Mouse (Mus musculus) midbrain, embryonic 13.5 days (tissue): ENCODE measurements at regions not wholly inside any gene's neighbourhood (a gene's known extent, or its start where the extent isn't known, plus 50 kb on each side); places are given as distances from the start of the nearest gene placed in this dataset.
A peak's percentile ranks its signal among the peaks of the same experiment; 100 is the strongest.

Experiments used
- ATAC-seq: fragments of 200-750 bp; cut with Nextera tagmentation; 2 replicates; pipeline ENCODE4 v1.8.0; 2017; ENCODE audit warnings: mild to moderate bottlenecking, moderate TSS enrichment, moderate library complexity
- H3K27ac ChIP-seq: fragments of 300-500 bp; sonication (generic); 2 replicates; pipeline ENCODE4 v1.5.1; 2015; ENCODE audit warnings: inconsistent platforms, mild to moderate bottlenecking, moderate library complexity
- H3K27me3 ChIP-seq: fragments of 300-500 bp; sonication (generic); 2 replicates; pipeline ENCODE4 v1.6.1; 2015; ENCODE audit warnings: mild to moderate bottlenecking, inconsistent platforms
- H3K36me3 ChIP-seq: fragments of 300-500 bp; sonication (generic); 2 replicates; pipeline ENCODE4 v1.6.1; 2015; ENCODE audit warnings: mild to moderate bottlenecking, inconsistent platforms
- H3K4me1 ChIP-seq: fragments of 300-500 bp; sonication (generic); replicated peaks from 2 replicates; pipeline ENCODE4 v1.6.1; 2015; ENCODE audit warnings: inconsistent platforms
- H3K4me2 ChIP-seq: fragments of 300-500 bp; sonication (generic); replicated peaks from 2 replicates; pipeline ENCODE4 v1.6.1; 2015; ENCODE audit warnings: moderate library complexity, mild to moderate bottlenecking, inconsistent platforms
- H3K4me3 ChIP-seq: fragments of 300-500 bp; sonication (generic); replicated peaks from 2 replicates; pipeline ENCODE4 v1.5.1; 2015; ENCODE audit warnings: mild to moderate bottlenecking, inconsistent platforms
- H3K9ac ChIP-seq: fragments of 300-500 bp; sonication (generic); replicated peaks from 2 replicates; pipeline ENCODE4 v1.6.1; 2015; ENCODE audit warnings: mild to moderate bottlenecking, inconsistent platforms
- H3K9me3 ChIP-seq: fragments of 300-500 bp; sonication (generic); 2 replicates; pipeline ENCODE4 v1.6.1; 2016; ENCODE audit warnings: mild to moderate bottlenecking, inconsistent platforms
- WGBS: fragments of 180-500 bp; shearing (Covaris S2); methylation state at CpG from one replicate; pipeline ENCODE4 v1.1.7; 2015; 5-methylcytosine and 5-hydroxymethylcytosine counted together

- WGBS = 15% methylated on average over 1 of the region's 1 CpGs
- Histone ChIP-seq H3K27me3 (no peaks in the 10 kb centered on the region), H3K4me2 (no peak overlapping the region), H3K4me1 (no peaks in the 10 kb centered on the region), H3K27ac (no peak overlapping the region), H3K9me3 (no peaks in the 10 kb centered on the region), H3K36me3 (no peaks in the 10 kb centered on the region), H3K9ac (no peak overlapping the region), H3K4me3 (no peak overlapping the region)
- no peak for ATAC-seq
Measured at GRCm38 (mm10) chr6:12244151-12244550, 336.5 kb downstream of the Phf14 start.

DNA sequence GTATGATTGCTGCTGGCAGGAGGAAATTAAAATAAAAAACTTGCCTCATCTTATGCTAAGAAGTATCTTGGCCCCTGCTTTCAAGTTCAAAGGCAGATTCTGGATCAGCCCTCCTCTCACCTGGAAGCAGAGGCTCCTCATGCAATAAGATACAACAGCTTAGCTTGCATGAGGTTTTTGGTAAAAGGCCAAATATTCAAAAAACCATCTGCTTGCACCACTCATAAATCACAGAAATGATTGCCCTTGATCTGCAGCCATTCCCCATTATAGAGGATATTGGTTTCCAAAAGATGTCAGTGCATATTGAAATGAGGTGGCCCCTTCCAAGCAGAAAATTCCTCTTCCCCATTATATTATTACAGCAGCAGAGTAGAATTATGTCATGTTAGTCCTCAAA is 340.4 kb downstream of the Phf14 start:
- H3K4me3 ChIP-seq = no peak overlapping the region
- no peak overlapping the region for H3K27ac ChIP-seq
- no peaks in the 10 kb centered on the region for H3K27me3 ChIP-seq
- no peaks in the 10 kb centered on the region for H3K4me1 ChIP-seq
- no peak for ATAC-seq
- no peaks in the 10 kb centered on the region for H3K36me3 ChIP-seq
- H3K4me2 ChIP-seq = no peak overlapping the region
- H3K9me3 ChIP-seq = 0 out of 2 replicates have a peak, but pooled peaks cover 3% of the 10 kb centered on the region
- no peak overlapping the region for H3K9ac ChIP-seq

DNA sequence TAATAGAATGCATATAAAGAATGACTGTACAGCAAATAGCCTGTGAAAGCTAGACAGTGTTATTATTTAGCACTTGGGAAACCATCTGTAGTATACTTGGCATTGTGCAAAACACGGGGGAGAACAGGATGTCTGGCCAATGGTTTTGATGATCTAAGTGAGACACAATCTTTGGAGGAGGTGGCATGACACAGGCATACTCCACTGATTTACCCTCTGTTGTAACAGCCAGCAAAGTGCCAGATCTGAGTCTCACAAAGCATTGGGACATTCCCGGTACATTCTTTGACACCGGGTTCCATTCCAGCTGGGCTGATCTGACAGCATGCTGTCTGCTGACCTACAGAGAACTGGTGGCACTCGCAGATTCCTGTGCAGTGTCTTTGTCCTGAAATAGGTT is 341.0 kb downstream of the Phf14 start:
- WGBS = 81% methylated on average over 4 of the region's 4 CpGs

GRCm38 (mm10) chr6:12254507-12254906 is 346.9 kb downstream of the Phf14 start:
- Histone ChIP-seq H3K4me2 (no peak overlapping the region), H3K4me3 (no peak overlapping the region), H3K4me1 (peaks cover 14% of the 10 kb centered on the region), H3K27me3 (no peaks in the 10 kb centered on the region), H3K9ac (no peak overlapping the region), H3K27ac (no peak overlapping the region), H3K9me3 (0 out of 2 replicates have a peak, but pooled peaks cover 3% of the 10 kb centered on the region), H3K36me3 (no peaks in the 10 kb centered on the region)
- no peak for ATAC-seq
- 96% methylated on average over 3 of the region's 3 CpGs for WGBS

More for the DNA sequence above, 341.0 kb downstream of the Phf14 start:
- H3K4me1 ChIP-seq = no peaks in the 10 kb centered on the region
- no peak overlapping the region for H3K4me2 ChIP-seq
- H3K36me3 ChIP-seq = no peaks in the 10 kb centered on the region
- H3K4me3 ChIP-seq = no peak overlapping the region
- 0 out of 2 replicates have a peak, but pooled peaks cover 3% of the 10 kb centered on the region for H3K9me3 ChIP-seq
- H3K9ac ChIP-seq = no peak overlapping the region
- no peak for ATAC-seq
- no peaks in the 10 kb centered on the region for H3K27me3 ChIP-seq
- H3K27ac ChIP-seq = no peak overlapping the region

- no peak for ATAC-seq
Measured at GRCm38 (mm10) chr6:12255434-12255833, 347.8 kb downstream of the Phf14 start.

GRCm38 (mm10) chr6:12258273-12258672 is 350.7 kb downstream of the Phf14 start:
- peaks cover 22% of the 10 kb centered on the region for H3K4me1 ChIP-seq
- no peaks in the 10 kb centered on the region for H3K9me3 ChIP-seq
- no peaks in the 10 kb centered on the region for H3K36me3 ChIP-seq
- peak; percentile 15; the same call in 1 of the 2 replicates for ATAC-seq
- 25% methylated on average over 3 of the region's 3 CpGs for WGBS
- H3K9ac ChIP-seq = no peak overlapping the region
- H3K27me3 ChIP-seq = no peaks in the 10 kb centered on the region
- peak overlapping the region; percentile 4; the same call in 1 of the 2 replicates for H3K27ac ChIP-seq
- H3K4me3 ChIP-seq = no peak overlapping the region
- no peak overlapping the region for H3K4me2 ChIP-seq

More at GRCm38 (mm10) chr6:12255434-12255833, 347.8 kb downstream of the Phf14 start:
- Histone ChIP-seq H3K9me3 (0 out of 2 replicates have a peak, but pooled peaks cover 3% of the 10 kb centered on the region), H3K4me1 (peaks cover 21% of the 10 kb centered on the region), H3K27me3 (no peaks in the 10 kb centered on the region), H3K4me2 (no peak overlapping the region), H3K4me3 (no peak overlapping the region), H3K9ac (no peak overlapping the region), H3K27ac (no peak overlapping the region), H3K36me3 (no peaks in the 10 kb centered on the region)
- WGBS = 35% methylated on average over 1 of the region's 1 CpGs

DNA sequence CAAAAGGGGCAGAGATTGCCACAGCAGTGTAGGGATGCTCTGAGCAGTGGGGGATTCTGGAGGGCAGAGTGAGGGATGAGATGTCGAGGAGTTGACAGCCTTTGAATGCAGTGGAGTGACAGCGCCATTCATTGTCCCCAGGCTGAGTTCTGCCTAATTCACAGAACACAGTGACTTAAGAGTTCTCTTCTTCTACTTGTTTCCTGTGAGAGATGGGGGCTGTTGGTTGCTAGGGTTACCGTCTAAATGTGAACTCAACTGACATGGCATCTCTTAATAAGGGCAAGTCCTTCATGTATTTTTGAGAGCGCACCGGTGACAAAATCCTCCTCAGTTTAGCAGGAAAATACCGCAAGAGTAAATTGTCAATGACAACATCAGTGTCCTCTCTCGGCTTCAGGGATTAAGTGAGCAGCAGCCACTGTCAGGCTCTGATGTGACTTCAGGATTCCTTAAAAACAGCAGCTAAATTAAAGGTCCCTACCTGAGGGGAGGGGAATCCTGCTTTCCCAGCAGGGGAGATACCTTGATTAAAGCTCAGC is 351.4 kb downstream of the Phf14 start:
- ATAC-seq = peak; percentile 75
- peak overlapping the region; percentile 48; the same call in 1 of the 2 replicates for H3K9ac ChIP-seq
- peak overlapping the region; percentile 48 for H3K4me2 ChIP-seq
- no peaks in the 10 kb centered on the region for H3K9me3 ChIP-seq
- no peaks in the 10 kb centered on the region for H3K36me3 ChIP-seq
- H3K4me3 ChIP-seq = peak overlapping the region; percentile 20
- WGBS = 11% methylated on average over 7 of the region's 7 CpGs
- peaks cover 22% of the 10 kb centered on the region for H3K4me1 ChIP-seq
- H3K27me3 ChIP-seq = no peaks in the 10 kb centered on the region
- H3K27ac ChIP-seq = peak overlapping the region; percentile 66

DNA sequence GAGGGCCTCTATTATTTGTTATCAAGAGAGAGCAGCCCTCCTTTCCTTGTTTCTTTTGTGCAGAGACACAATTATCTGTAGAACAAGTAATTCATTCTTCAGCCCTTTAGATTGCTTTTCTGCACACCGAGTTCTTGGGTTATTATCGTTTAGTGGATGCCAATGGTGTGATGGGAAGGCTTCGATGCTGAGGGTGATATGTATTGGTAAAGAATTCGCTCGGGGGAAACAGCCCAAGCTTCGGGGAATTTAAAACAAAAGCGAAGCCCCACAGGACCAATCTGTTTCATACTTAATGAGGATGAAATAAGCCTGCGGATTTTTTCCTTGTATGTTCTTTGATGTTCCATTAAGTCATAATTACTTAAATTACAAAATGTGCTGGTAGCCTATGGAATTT is 352.0 kb downstream of the Phf14 start:
- H3K4me3 ChIP-seq = peak overlapping the region; percentile 20
- H3K4me2 ChIP-seq = peak overlapping the region; percentile 48
- H3K36me3 ChIP-seq = no peaks in the 10 kb centered on the region
- 32% methylated on average over 8 of the region's 8 CpGs for WGBS
- no peak for ATAC-seq
- peak overlapping the region; percentile 66 for H3K27ac ChIP-seq
- no peaks in the 10 kb centered on the region for H3K27me3 ChIP-seq
- H3K9ac ChIP-seq = peak overlapping the region; percentile 48; the same call in 1 of the 2 replicates
- H3K4me1 ChIP-seq = peaks cover 22% of the 10 kb centered on the region
- no peaks in the 10 kb centered on the region for H3K9me3 ChIP-seq

GRCm38 (mm10) chr6:12260325-12261076 is 352.9 kb downstream of the Phf14 start:
- WGBS = 31% methylated on average over 9 of the region's 9 CpGs
- Histone ChIP-seq H3K9ac (no peak overlapping the region), H3K27ac (peak overlapping the region; percentile 67)

More at GRCm38 (mm10) chr6:12260325-12261076, 352.9 kb downstream of the Phf14 start:
- Histone ChIP-seq H3K4me1 (peaks cover 22% of the 10 kb centered on the region), H3K9me3 (no peaks in the 10 kb centered on the region), H3K27me3 (no peaks in the 10 kb centered on the region), H3K4me2 (peak overlapping the region; percentile 26), H3K4me3 (no peak overlapping the region), H3K36me3 (no peaks in the 10 kb centered on the region)
- peak; percentile 85 for ATAC-seq
